Mouse (Mus musculus): ENCODE data around the gene Auh. TPM values are rescaled to one million over a fixed set of nuclear protein-coding genes. Genes with fewer than 3 reads are reported as not detected.

The Auh gene
- polyA plus RNA-seq, 1 experiment, result 30.9 TPM

GRCm38 (mm10) chr13:52883084-52883959 lies 46.2 kb downstream of the Auh start:
- Histone ChIP-seq H3K4me1 (ENCODE audit: control insufficient read depth, insufficient read depth, low read length) (no peaks in the 10 kb centered on the region), H3K27ac (ENCODE audit: insufficient read depth, low read length) (no peak overlapping the region), H3K4me3 (ENCODE audit: low read depth, low read length) (no peak overlapping the region), H3K9ac (ENCODE audit: low read depth, poor library complexity, severe bottlenecking) (no peak overlapping the region), H3K27me3 (ENCODE audit: control insufficient read depth, insufficient read depth, low read length, poor library complexity, severe bottlenecking) (no peaks in the 10 kb centered on the region), H3K36me3 (ENCODE audit: control insufficient read depth, insufficient read depth, low read length, poor library complexity, severe bottlenecking) (no peaks in the 10 kb centered on the region), H3K9me3 (replicated peaks; ENCODE audit: control insufficient read depth, insufficient read depth, low read length, poor library complexity, severe bottlenecking) (no peaks in the 10 kb centered on the region)
- TF ChIP-seq CTCF (IDR thresholded peaks at IDR 0.05; ENCODE audit: low read depth, low read length) (no peak), EP300 (IDR thresholded peaks at IDR 0.05; ENCODE audit: insufficient read depth, low read depth, low read length) (no peak), POLR2A (IDR thresholded peaks at IDR 0.05; ENCODE audit: insufficient read depth, low read length) (no peak)

- TF ChIP-seq CTCF (IDR thresholded peaks at IDR 0.05; ENCODE audit: low read depth, low read length), result no peak
- no peak for TF ChIP-seq POLR2A (IDR thresholded peaks at IDR 0.05; ENCODE audit: insufficient read depth, low read length)
- TF ChIP-seq EP300 (IDR thresholded peaks at IDR 0.05; ENCODE audit: insufficient read depth, low read depth, low read length), result no peak
- H3K27ac ChIP-seq (ENCODE audit: insufficient read depth, low read length), result no peak overlapping the region
- H3K9me3 ChIP-seq (replicated peaks; ENCODE audit: control insufficient read depth, insufficient read depth, low read length, poor library complexity, severe bottlenecking), result no peaks in the 10 kb centered on the region
- no peaks in the 10 kb centered on the region for H3K27me3 ChIP-seq (ENCODE audit: control insufficient read depth, insufficient read depth, low read length, poor library complexity, severe bottlenecking)
- H3K36me3 ChIP-seq (ENCODE audit: control insufficient read depth, insufficient read depth, low read length, poor library complexity, severe bottlenecking), result no peaks in the 10 kb centered on the region
- H3K4me3 ChIP-seq (ENCODE audit: low read depth, low read length), result no peak overlapping the region
- H3K4me1 ChIP-seq (ENCODE audit: control insufficient read depth, insufficient read depth, low read length), result no peaks in the 10 kb centered on the region
- no peak overlapping the region for H3K9ac ChIP-seq (ENCODE audit: low read depth, poor library complexity, severe bottlenecking)
These were observed 49.1 kb downstream of the Auh start for GRCm38 (mm10) chr13:52880386-52880785.

GRCm38 (mm10) chr13:52879918-52880317 lies 49.6 kb downstream of the Auh start:
- no peak for TF ChIP-seq CTCF (IDR thresholded peaks at IDR 0.05; ENCODE audit: low read depth, low read length)
- TF ChIP-seq EP300 (IDR thresholded peaks at IDR 0.05; ENCODE audit: insufficient read depth, low read depth, low read length), result no peak
- TF ChIP-seq POLR2A (IDR thresholded peaks at IDR 0.05; ENCODE audit: insufficient read depth, low read length), result no peak
- Histone ChIP-seq H3K27me3 (ENCODE audit: control insufficient read depth, insufficient read depth, low read length, poor library complexity, severe bottlenecking) (no peaks in the 10 kb centered on the region), H3K9ac (ENCODE audit: low read depth, poor library complexity, severe bottlenecking) (no peak overlapping the region), H3K4me3 (ENCODE audit: low read depth, low read length) (no peak overlapping the region), H3K4me1 (ENCODE audit: control insufficient read depth, insufficient read depth, low read length) (no peaks in the 10 kb centered on the region), H3K36me3 (ENCODE audit: control insufficient read depth, insufficient read depth, low read length, poor library complexity, severe bottlenecking) (no peaks in the 10 kb centered on the region), H3K9me3 (replicated peaks; ENCODE audit: control insufficient read depth, insufficient read depth, low read length, poor library complexity, severe bottlenecking) (no peaks in the 10 kb centered on the region), H3K27ac (ENCODE audit: insufficient read depth, low read length) (no peak overlapping the region)

GRCm38 (mm10) chr13:52879291-52879690 lies 50.2 kb downstream of the Auh start:
- Histone ChIP-seq H3K9me3 (replicated peaks; ENCODE audit: control insufficient read depth, insufficient read depth, low read length, poor library complexity, severe bottlenecking) (no peaks in the 10 kb centered on the region), H3K4me3 (ENCODE audit: low read depth, low read length) (no peak overlapping the region), H3K4me1 (ENCODE audit: control insufficient read depth, insufficient read depth, low read length) (no peaks in the 10 kb centered on the region), H3K27me3 (ENCODE audit: control insufficient read depth, insufficient read depth, low read length, poor library complexity, severe bottlenecking) (no peaks in the 10 kb centered on the region), H3K36me3 (ENCODE audit: control insufficient read depth, insufficient read depth, low read length, poor library complexity, severe bottlenecking) (no peaks in the 10 kb centered on the region), H3K27ac (ENCODE audit: insufficient read depth, low read length) (no peak overlapping the region), H3K9ac (ENCODE audit: low read depth, poor library complexity, severe bottlenecking) (no peak overlapping the region)
- TF ChIP-seq EP300 (IDR thresholded peaks at IDR 0.05; ENCODE audit: insufficient read depth, low read depth, low read length), result no peak
- TF ChIP-seq POLR2A (IDR thresholded peaks at IDR 0.05; ENCODE audit: insufficient read depth, low read length), result no peak
- no peak for TF ChIP-seq CTCF (IDR thresholded peaks at IDR 0.05; ENCODE audit: low read depth, low read length)

- Histone ChIP-seq H3K27me3 (ENCODE audit: control insufficient read depth, insufficient read depth, low read length, poor library complexity, severe bottlenecking) (no peaks in the 10 kb centered on the region), H3K27ac (ENCODE audit: insufficient read depth, low read length) (no peak overlapping the region), H3K9ac (ENCODE audit: low read depth, poor library complexity, severe bottlenecking) (no peak overlapping the region), H3K36me3 (ENCODE audit: control insufficient read depth, insufficient read depth, low read length, poor library complexity, severe bottlenecking) (no peaks in the 10 kb centered on the region), H3K4me1 (ENCODE audit: control insufficient read depth, insufficient read depth, low read length) (no peaks in the 10 kb centered on the region), H3K9me3 (replicated peaks; ENCODE audit: control insufficient read depth, insufficient read depth, low read length, poor library complexity, severe bottlenecking) (no peaks in the 10 kb centered on the region), H3K4me3 (ENCODE audit: low read depth, low read length) (no peak overlapping the region)
- TF ChIP-seq CTCF (IDR thresholded peaks at IDR 0.05; ENCODE audit: low read depth, low read length) (no peak), EP300 (IDR thresholded peaks at IDR 0.05; ENCODE audit: insufficient read depth, low read depth, low read length) (no peak), POLR2A (IDR thresholded peaks at IDR 0.05; ENCODE audit: insufficient read depth, low read length) (no peak)
These were observed 50.7 kb downstream of the Auh start for GRCm38 (mm10) chr13:52878823-52879222.

Data from ES-Bruce4 (cell line).